Mouse (Mus musculus): ENCODE data around the gene Gpbar1. TPM values are rescaled to one million over a fixed set of nuclear protein-coding genes. Genes with fewer than 3 reads are reported as not detected.

Gene Gpbar1
- polyA plus RNA-seq, 1 experiment from 2014 or later = 0.19 TPM

GRCm38 (mm10) chr1:74268750-74269149, 9.6 kb upstream of the Gpbar1 start:
- H3K4me3 ChIP-seq (ENCODE audit: low read length) = no peak overlapping the region
- no peaks in the 10 kb centered on the region for H3K9me3 ChIP-seq (ENCODE audit: control insufficient read depth, low read length)
- H3K27me3 ChIP-seq (ENCODE audit: control insufficient read depth, insufficient read depth, low read depth, low read length) = no peaks in the 10 kb centered on the region
- ATAC-seq (ENCODE audit: low read depth) = no peak
- WGBS = 81% methylated on average over 8 of the region's 8 CpGs
- H3K36me3 ChIP-seq (ENCODE audit: control insufficient read depth, insufficient read depth, low read length) = peaks cover 49% of the 10 kb centered on the region
- H3K4me2 ChIP-seq (ENCODE audit: low read depth, low read length) = no peak overlapping the region
- no peak overlapping the region for H3K9ac ChIP-seq (ENCODE audit: low read length)
- H3K4me1 ChIP-seq (replicated peaks; ENCODE audit: control insufficient read depth, insufficient read depth, low read length) = peaks cover 3% of the 10 kb centered on the region; the same call in 1 of the 2 replicates
- H3K27ac ChIP-seq (ENCODE audit: low read length) = no peak overlapping the region

GRCm38 (mm10) chr1:74271659-74272058, 6.7 kb upstream of the Gpbar1 start:
- no peaks in the 10 kb centered on the region for H3K27me3 ChIP-seq (ENCODE audit: control insufficient read depth, insufficient read depth, low read depth, low read length)
- no peak overlapping the region for H3K4me3 ChIP-seq (ENCODE audit: low read length)
- ATAC-seq (ENCODE audit: low read depth) = no peak
- 51% methylated on average over 4 of the region's 4 CpGs for WGBS
- no peak overlapping the region for H3K9ac ChIP-seq (ENCODE audit: low read length)
- peaks cover 22% of the 10 kb centered on the region for H3K36me3 ChIP-seq (ENCODE audit: control insufficient read depth, insufficient read depth, low read length)
- no peak overlapping the region for H3K4me2 ChIP-seq (ENCODE audit: low read depth, low read length)
- no peak overlapping the region for H3K27ac ChIP-seq (ENCODE audit: low read length)
- no peaks in the 10 kb centered on the region for H3K9me3 ChIP-seq (ENCODE audit: control insufficient read depth, low read length)
- H3K4me1 ChIP-seq (replicated peaks; ENCODE audit: control insufficient read depth, insufficient read depth, low read length) = peaks cover 12% of the 10 kb centered on the region; the same call in 1 of the 2 replicates

- no peak overlapping the region for H3K9ac ChIP-seq (ENCODE audit: low read length)
- H3K4me2 ChIP-seq (ENCODE audit: low read depth, low read length) = peak overlapping the region; percentile 20
- H3K36me3 ChIP-seq (ENCODE audit: control insufficient read depth, insufficient read depth, low read length) = peaks cover 9% of the 10 kb centered on the region
- peaks cover 12% of the 10 kb centered on the region; the same call in 1 of the 2 replicates for H3K4me1 ChIP-seq (replicated peaks; ENCODE audit: control insufficient read depth, insufficient read depth, low read length)
- WGBS = 21% methylated on average over 9 of the region's 9 CpGs
- H3K4me3 ChIP-seq (ENCODE audit: low read length) = no peak overlapping the region
- peak; percentile 58 for ATAC-seq (ENCODE audit: low read depth)
- no peaks in the 10 kb centered on the region for H3K27me3 ChIP-seq (ENCODE audit: control insufficient read depth, insufficient read depth, low read depth, low read length)
- H3K27ac ChIP-seq (ENCODE audit: low read length) = peak overlapping the region; percentile 69
- no peaks in the 10 kb centered on the region for H3K9me3 ChIP-seq (ENCODE audit: control insufficient read depth, low read length)
Measured at GRCm38 (mm10) chr1:74275015-74275414, 3.3 kb upstream of the Gpbar1 start.

GRCm38 (mm10) chr1:74277041-74277440, 1.3 kb upstream of the Gpbar1 start:
- ATAC-seq (ENCODE audit: low read depth) = no peak

GRCm38 (mm10) chr1:74277883-74278537, 340 bp upstream of the Gpbar1 start:
- Histone ChIP-seq H3K27me3 (ENCODE audit: control insufficient read depth, insufficient read depth, low read depth, low read length) (no peaks in the 10 kb centered on the region), H3K9me3 (ENCODE audit: control insufficient read depth, low read length) (no peaks in the 10 kb centered on the region), H3K4me2 (ENCODE audit: low read depth, low read length) (no peak overlapping the region), H3K9ac (ENCODE audit: low read length) (no peak overlapping the region), H3K4me1 (replicated peaks; ENCODE audit: control insufficient read depth, insufficient read depth, low read length) (peaks cover 13% of the 10 kb centered on the region), H3K4me3 (ENCODE audit: low read length) (no peak overlapping the region), H3K36me3 (ENCODE audit: control insufficient read depth, insufficient read depth, low read length) (peaks cover 28% of the 10 kb centered on the region), H3K27ac (ENCODE audit: low read length) (no peak overlapping the region)
- no peak for ATAC-seq (ENCODE audit: low read depth)
- WGBS = 57% methylated on average over 8 of the region's 8 CpGs

More at GRCm38 (mm10) chr1:74277041-74277440, 1.3 kb upstream of the Gpbar1 start:
- no peaks in the 10 kb centered on the region for H3K9me3 ChIP-seq (ENCODE audit: control insufficient read depth, low read length)
- 63% methylated on average over 6 of the region's 6 CpGs for WGBS
- H3K4me3 ChIP-seq (ENCODE audit: low read length) = no peak overlapping the region
- H3K36me3 ChIP-seq (ENCODE audit: control insufficient read depth, insufficient read depth, low read length) = peaks cover 27% of the 10 kb centered on the region
- H3K9ac ChIP-seq (ENCODE audit: low read length) = no peak overlapping the region
- H3K27me3 ChIP-seq (ENCODE audit: control insufficient read depth, insufficient read depth, low read depth, low read length) = no peaks in the 10 kb centered on the region
- no peak overlapping the region for H3K4me2 ChIP-seq (ENCODE audit: low read depth, low read length)
- H3K27ac ChIP-seq (ENCODE audit: low read length) = no peak overlapping the region
- peaks cover 12% of the 10 kb centered on the region; the same call in 1 of the 2 replicates for H3K4me1 ChIP-seq (replicated peaks; ENCODE audit: control insufficient read depth, insufficient read depth, low read length)

GRCm38 (mm10) chr1:74278988-74279387, 638 bp downstream of the Gpbar1 start:
- no peaks in the 10 kb centered on the region for H3K27me3 ChIP-seq (ENCODE audit: control insufficient read depth, insufficient read depth, low read depth, low read length)
- no peak for ATAC-seq (ENCODE audit: low read depth)
- H3K4me3 ChIP-seq (ENCODE audit: low read length) = no peak overlapping the region
- H3K9me3 ChIP-seq (ENCODE audit: control insufficient read depth, low read length) = no peaks in the 10 kb centered on the region
- H3K27ac ChIP-seq (ENCODE audit: low read length) = no peak overlapping the region
- WGBS = 81% methylated on average over 11 of the region's 11 CpGs
- no peak overlapping the region for H3K9ac ChIP-seq (ENCODE audit: low read length)
- peaks cover 18% of the 10 kb centered on the region for H3K4me1 ChIP-seq (replicated peaks; ENCODE audit: control insufficient read depth, insufficient read depth, low read length)
- peaks cover 30% of the 10 kb centered on the region for H3K36me3 ChIP-seq (ENCODE audit: control insufficient read depth, insufficient read depth, low read length)
- no peak overlapping the region for H3K4me2 ChIP-seq (ENCODE audit: low read depth, low read length)

- Histone ChIP-seq H3K4me3 (ENCODE audit: low read length) (no peak overlapping the region), H3K9me3 (ENCODE audit: control insufficient read depth, low read length) (no peaks in the 10 kb centered on the region), H3K4me1 (replicated peaks; ENCODE audit: control insufficient read depth, insufficient read depth, low read length) (peaks cover 12% of the 10 kb centered on the region), H3K27ac (ENCODE audit: low read length) (no peak overlapping the region), H3K9ac (ENCODE audit: low read length) (no peak overlapping the region), H3K27me3 (ENCODE audit: control insufficient read depth, insufficient read depth, low read depth, low read length) (no peaks in the 10 kb centered on the region), H3K4me2 (ENCODE audit: low read depth, low read length) (no peak overlapping the region), H3K36me3 (ENCODE audit: control insufficient read depth, insufficient read depth, low read length) (peaks cover 30% of the 10 kb centered on the region)
- 90% methylated on average over 14 of the region's 14 CpGs for WGBS
- ATAC-seq (ENCODE audit: low read depth) = no peak
Measured at GRCm38 (mm10) chr1:74280591-74281325, 2.4 kb downstream of the Gpbar1 start.

- Histone ChIP-seq H3K4me3 (ENCODE audit: low read length) (no peak overlapping the region), H3K4me1 (replicated peaks; ENCODE audit: control insufficient read depth, insufficient read depth, low read length) (peaks cover 16% of the 10 kb centered on the region), H3K9ac (ENCODE audit: low read length) (no peak overlapping the region), H3K4me2 (ENCODE audit: low read depth, low read length) (no peak overlapping the region), H3K9me3 (ENCODE audit: control insufficient read depth, low read length) (no peaks in the 10 kb centered on the region), H3K27me3 (ENCODE audit: control insufficient read depth, insufficient read depth, low read depth, low read length) (no peaks in the 10 kb centered on the region), H3K27ac (ENCODE audit: low read length) (no peak overlapping the region), H3K36me3 (ENCODE audit: control insufficient read depth, insufficient read depth, low read length) (peaks cover 30% of the 10 kb centered on the region)
- 81% methylated on average over 2 of the region's 2 CpGs for WGBS
- ATAC-seq (ENCODE audit: low read depth) = no peak
Measured at GRCm38 (mm10) chr1:74281372-74281771, 3.0 kb downstream of the Gpbar1 start.

GRCm38 (mm10) chr1:74281886-74282285, 3.5 kb downstream of the Gpbar1 start:
- Histone ChIP-seq H3K9ac (ENCODE audit: low read length) (no peak overlapping the region), H3K36me3 (ENCODE audit: control insufficient read depth, insufficient read depth, low read length) (peaks cover 30% of the 10 kb centered on the region), H3K9me3 (ENCODE audit: control insufficient read depth, low read length) (no peaks in the 10 kb centered on the region), H3K27me3 (ENCODE audit: control insufficient read depth, insufficient read depth, low read depth, low read length) (no peaks in the 10 kb centered on the region), H3K4me3 (ENCODE audit: low read length) (no peak overlapping the region), H3K4me1 (replicated peaks; ENCODE audit: control insufficient read depth, insufficient read depth, low read length) (peaks cover 16% of the 10 kb centered on the region), H3K27ac (ENCODE audit: low read length) (no peak overlapping the region), H3K4me2 (ENCODE audit: low read depth, low read length) (no peak overlapping the region)
- no peak for ATAC-seq (ENCODE audit: low read depth)
- WGBS = 95% methylated on average over 8 of the region's 8 CpGs

Data from lung, embryonic 16.5 days (tissue).